Mouse (Mus musculus) midbrain, embryonic 12.5 days (tissue): ENCODE results near the gene Pld5. TPM values are rescaled to one million over a fixed set of nuclear protein-coding genes. Genes with fewer than 3 reads are reported as not detected.

ENCODE experiments used
- ATAC-seq: fragments of 200-750 bp; cut with Nextera tagmentation; 2 replicates; pipeline ENCODE4 v1.8.0; 2017; ENCODE audit warnings: low read depth, moderate TSS enrichment, moderate library complexity; ENCODE audit not compliant: low FRiP score
- H3K27ac ChIP-seq: fragments of 300-500 bp; sonication (generic); replicated peaks from 2 replicates; pipeline ENCODE4 v1.5.1; 2016; ENCODE audit warnings: mild to moderate bottlenecking
- H3K27me3 ChIP-seq: fragments of 300-500 bp; sonication (generic); 2 replicates; pipeline ENCODE4 v1.6.1; 2016; ENCODE audit warnings: mild to moderate bottlenecking
- H3K36me3 ChIP-seq: fragments of 300-500 bp; sonication (generic); 2 replicates; pipeline ENCODE4 v1.6.1; 2016
- H3K4me1 ChIP-seq: fragments of 300-500 bp; sonication (generic); 2 replicates; pipeline ENCODE4 v1.6.1; 2016
- H3K4me2 ChIP-seq: fragments of 300-500 bp; sonication (generic); replicated peaks from 2 replicates; pipeline ENCODE4 v1.6.1; 2016; ENCODE audit warnings: mild to moderate bottlenecking, moderate library complexity
- H3K4me3 ChIP-seq: fragments of 300-500 bp; sonication (generic); 2 replicates; pipeline ENCODE4 v1.5.1; 2016; ENCODE audit warnings: mild to moderate bottlenecking
- H3K9ac ChIP-seq: fragments of 300-500 bp; sonication (generic); replicated peaks from 2 replicates; pipeline ENCODE4 v1.6.1; 2016; ENCODE audit warnings: mild to moderate bottlenecking, moderate library complexity
- H3K9me3 ChIP-seq: fragments of 300-500 bp; sonication (generic); 2 replicates; pipeline ENCODE4 v1.6.1; 2016; ENCODE audit warnings: mild to moderate bottlenecking
- WGBS: fragments of 180-500 bp; shearing (Covaris S2); methylation state at CpG from one replicate; pipeline ENCODE4 v1.1.7; 2016; 5-methylcytosine and 5-hydroxymethylcytosine counted together
- polyA plus RNA-seq: library from polyadenylated mRNA; unstranded; fragments of >200 nt; fragmentation: Nextera tagmentation; extraction: Ambion mirVana; gene quantifications from 2 replicates; pipeline ENCODE4 v1.2.1, GENCODE M21; 2016

Gene Pld5
- polyA plus RNA-seq, 1 experiment from 2014 or later, result 2.2 TPM

DNA sequence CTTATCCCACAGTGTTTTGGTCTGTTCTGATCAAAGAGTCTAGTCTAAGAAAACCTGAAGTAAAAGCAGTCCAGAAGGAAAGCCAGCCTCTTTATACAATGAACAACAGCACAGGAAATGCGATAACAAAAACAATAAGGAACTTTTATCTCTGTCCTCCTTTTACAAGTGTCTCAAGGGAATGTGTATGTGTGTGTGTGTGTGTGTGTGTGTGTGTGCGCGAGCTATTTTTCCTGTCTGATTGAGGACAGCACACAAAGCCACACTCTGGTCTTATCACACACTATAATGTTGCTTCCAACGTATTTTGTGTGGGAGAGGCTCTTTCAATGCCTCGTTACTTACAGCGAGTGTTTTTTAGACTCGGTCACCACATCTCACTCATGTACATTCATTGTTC, 196.7 kb downstream of the Pld5 start:
- no peaks in the 10 kb centered on the region for H3K27me3 ChIP-seq
- no peak overlapping the region for H3K27ac ChIP-seq
- no peak overlapping the region for H3K4me2 ChIP-seq
- no peaks in the 10 kb centered on the region for H3K36me3 ChIP-seq
- no peak overlapping the region for H3K4me3 ChIP-seq
- H3K9me3 ChIP-seq, result no peaks in the 10 kb centered on the region
- no peak overlapping the region for H3K9ac ChIP-seq
- WGBS, result 92% methylated on average over 7 of the region's 7 CpGs
- H3K4me1 ChIP-seq, result peaks cover 15% of the 10 kb centered on the region; the same call in 1 of the 2 replicates
- ATAC-seq, result no peak

DNA sequence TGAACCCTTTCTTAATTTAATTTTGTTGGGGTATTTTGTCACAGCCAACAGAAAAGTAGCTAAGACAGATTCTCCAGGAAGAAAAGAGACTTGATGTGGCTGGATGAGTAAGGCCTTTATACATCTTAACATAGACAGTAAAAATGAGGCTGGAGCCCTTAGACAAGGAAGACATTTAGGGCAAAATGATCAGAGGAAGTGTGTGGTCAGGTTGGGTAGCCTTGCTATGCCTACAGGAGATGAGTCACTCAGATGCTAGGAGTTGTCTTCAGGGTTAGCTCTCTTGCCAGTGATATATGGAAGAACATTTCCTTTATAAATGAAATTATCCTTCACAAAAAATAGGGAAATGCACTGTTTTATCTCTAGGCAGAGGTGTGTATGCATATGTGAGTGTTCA, 198.3 kb downstream of the Pld5 start:
- H3K9me3 ChIP-seq, result no peaks in the 10 kb centered on the region
- no peak for ATAC-seq
- H3K27ac ChIP-seq, result no peak overlapping the region
- no peak overlapping the region for H3K4me2 ChIP-seq
- no peak overlapping the region for H3K9ac ChIP-seq
- H3K36me3 ChIP-seq, result no peaks in the 10 kb centered on the region
- no peaks in the 10 kb centered on the region for H3K27me3 ChIP-seq
- no peak overlapping the region for H3K4me3 ChIP-seq
- peaks cover 13% of the 10 kb centered on the region; the same call in 1 of the 2 replicates for H3K4me1 ChIP-seq

DNA sequence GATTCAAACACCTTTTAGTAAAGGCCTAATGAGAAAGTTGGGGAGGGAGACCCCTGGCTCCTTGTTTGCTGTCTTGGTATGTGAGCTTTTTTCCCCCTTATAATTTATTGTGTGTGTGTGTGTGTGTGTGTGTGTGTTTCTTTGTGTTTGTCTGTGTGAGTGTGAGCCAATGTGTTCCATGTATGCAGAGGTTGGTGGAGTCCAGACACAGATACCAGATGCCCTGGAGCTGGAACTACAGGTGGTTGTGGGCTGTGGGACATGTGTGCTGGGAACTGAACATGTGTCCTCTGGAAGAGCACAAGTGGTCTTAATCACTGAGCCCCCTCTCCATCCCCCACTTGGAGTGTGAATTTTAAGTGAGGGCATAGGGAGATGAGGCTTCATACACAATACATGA, 199.3 kb downstream of the Pld5 start:
- no peak overlapping the region for H3K27ac ChIP-seq
- no peak for ATAC-seq

DNA sequence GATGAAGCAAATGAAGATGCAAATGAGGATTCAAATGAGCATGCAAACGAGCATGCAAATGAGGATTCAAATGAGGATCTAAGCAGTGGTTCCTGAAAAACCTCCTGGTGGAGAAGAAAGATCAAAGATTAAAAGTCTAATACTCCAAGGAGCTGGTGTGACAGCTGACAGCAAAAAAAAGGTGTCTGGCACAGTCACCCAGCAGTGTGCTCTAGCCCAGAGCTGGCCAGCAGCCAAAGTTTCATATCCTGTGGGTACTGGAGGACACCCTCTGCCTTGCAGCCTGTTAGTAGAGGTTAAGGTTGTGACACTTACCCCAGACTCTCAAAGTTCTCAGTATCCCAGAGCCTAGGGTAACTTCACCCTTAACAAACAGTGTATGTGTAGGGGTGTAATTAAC, 199.7 kb downstream of the Pld5 start:
- Histone ChIP-seq H3K36me3 (no peaks in the 10 kb centered on the region), H3K4me1 (peaks cover 11% of the 10 kb centered on the region; the same call in 1 of the 2 replicates), H3K27me3 (no peaks in the 10 kb centered on the region), H3K27ac (no peak overlapping the region), H3K4me3 (no peak overlapping the region), H3K9ac (no peak overlapping the region), H3K4me2 (no peak overlapping the region), H3K9me3 (no peaks in the 10 kb centered on the region)
- WGBS, result 65% methylated on average over 1 of the region's 1 CpGs
- ATAC-seq, result peak; percentile 67; the same call in 1 of the 2 replicates

More for the DNA sequence above, 199.3 kb downstream of the Pld5 start:
- H3K4me1 ChIP-seq, result peaks cover 11% of the 10 kb centered on the region; the same call in 1 of the 2 replicates
- no peak overlapping the region for H3K4me3 ChIP-seq
- no peak overlapping the region for H3K9ac ChIP-seq
- H3K4me2 ChIP-seq, result no peak overlapping the region
- H3K9me3 ChIP-seq, result no peaks in the 10 kb centered on the region
- no peaks in the 10 kb centered on the region for H3K27me3 ChIP-seq
- H3K36me3 ChIP-seq, result no peaks in the 10 kb centered on the region

DNA sequence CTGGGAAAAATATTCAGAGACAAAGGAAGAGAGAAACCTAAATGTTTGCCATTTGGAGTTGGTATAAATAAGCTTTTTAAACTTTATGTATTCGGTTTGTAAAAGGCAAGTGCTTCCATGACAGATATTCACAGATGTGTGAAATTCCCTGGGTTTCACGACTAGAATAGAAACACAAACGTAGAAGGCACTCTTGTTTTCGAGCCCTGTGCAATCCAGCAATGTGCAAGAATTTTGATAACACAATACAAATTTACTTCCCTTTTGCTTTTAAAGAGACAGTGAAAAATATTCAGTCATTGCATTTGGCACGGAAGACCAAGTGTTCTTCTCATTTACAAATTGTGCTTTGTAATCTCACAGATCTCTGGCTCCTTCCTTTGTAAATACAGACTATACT, 200.6 kb downstream of the Pld5 start:
- Histone ChIP-seq H3K9ac (no peak overlapping the region), H3K36me3 (no peaks in the 10 kb centered on the region), H3K4me2 (no peak overlapping the region), H3K4me1 (peaks cover 11% of the 10 kb centered on the region; the same call in 1 of the 2 replicates), H3K27me3 (no peaks in the 10 kb centered on the region), H3K27ac (no peak overlapping the region), H3K9me3 (no peaks in the 10 kb centered on the region), H3K4me3 (no peak overlapping the region)
- 84% methylated on average over 5 of the region's 5 CpGs for WGBS
- no peak for ATAC-seq

DNA sequence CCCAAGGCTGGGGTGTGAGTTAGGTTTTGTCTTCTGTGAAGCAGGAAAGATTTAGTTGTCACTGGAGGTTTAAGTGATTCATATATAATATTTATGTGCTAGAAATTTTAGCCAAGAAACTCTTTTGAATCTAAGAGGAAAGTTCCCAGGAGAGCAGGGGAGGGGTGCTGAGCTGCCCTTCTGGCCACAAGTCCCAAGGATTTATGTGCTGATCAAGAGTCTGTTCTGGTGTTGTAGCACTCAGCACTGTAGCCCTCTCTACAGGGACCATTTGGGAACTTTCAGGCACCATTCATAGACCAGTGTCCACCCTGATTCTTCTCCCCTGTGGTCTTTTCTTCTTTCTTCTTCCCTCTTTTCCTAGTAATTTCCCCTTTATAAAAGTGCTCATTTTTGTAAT, 209.8 kb downstream of the Pld5 start:
- H3K9me3 ChIP-seq, result no peaks in the 10 kb centered on the region; the same call in 1 of the 2 replicates
- no peak for ATAC-seq

DNA sequence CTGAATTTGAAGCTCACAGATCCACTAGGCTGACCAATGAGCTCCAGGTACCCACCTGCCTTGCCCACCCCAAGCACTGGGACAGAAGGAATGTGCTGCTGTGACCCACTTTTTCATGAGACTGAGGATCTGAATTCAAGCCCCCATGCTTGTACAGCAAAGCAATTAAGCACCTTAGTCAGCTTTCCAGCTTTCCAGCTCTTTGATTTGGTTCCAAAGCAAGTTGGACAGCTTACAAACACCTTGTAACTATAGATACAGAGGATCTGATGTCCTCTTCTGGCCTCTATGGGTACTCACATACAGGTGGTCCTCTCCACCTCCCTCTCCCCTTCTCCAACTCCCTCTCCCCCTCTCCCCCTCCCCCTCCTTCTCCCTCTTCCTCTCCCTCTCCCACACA, 210.6 kb downstream of the Pld5 start:
- H3K4me3 ChIP-seq, result no peak overlapping the region
- no peak for ATAC-seq
- H3K27me3 ChIP-seq, result no peaks in the 10 kb centered on the region
- H3K4me1 ChIP-seq, result no peaks in the 10 kb centered on the region
- H3K4me2 ChIP-seq, result no peak overlapping the region
- H3K36me3 ChIP-seq, result no peaks in the 10 kb centered on the region
- H3K9ac ChIP-seq, result no peak overlapping the region
- H3K27ac ChIP-seq, result no peak overlapping the region
- no peaks in the 10 kb centered on the region; the same call in 1 of the 2 replicates for H3K9me3 ChIP-seq

More for the DNA sequence above, 209.8 kb downstream of the Pld5 start:
- Histone ChIP-seq H3K4me1 (no peaks in the 10 kb centered on the region), H3K4me3 (no peak overlapping the region), H3K9ac (no peak overlapping the region), H3K27me3 (no peaks in the 10 kb centered on the region), H3K4me2 (no peak overlapping the region), H3K36me3 (no peaks in the 10 kb centered on the region), H3K27ac (no peak overlapping the region)

DNA sequence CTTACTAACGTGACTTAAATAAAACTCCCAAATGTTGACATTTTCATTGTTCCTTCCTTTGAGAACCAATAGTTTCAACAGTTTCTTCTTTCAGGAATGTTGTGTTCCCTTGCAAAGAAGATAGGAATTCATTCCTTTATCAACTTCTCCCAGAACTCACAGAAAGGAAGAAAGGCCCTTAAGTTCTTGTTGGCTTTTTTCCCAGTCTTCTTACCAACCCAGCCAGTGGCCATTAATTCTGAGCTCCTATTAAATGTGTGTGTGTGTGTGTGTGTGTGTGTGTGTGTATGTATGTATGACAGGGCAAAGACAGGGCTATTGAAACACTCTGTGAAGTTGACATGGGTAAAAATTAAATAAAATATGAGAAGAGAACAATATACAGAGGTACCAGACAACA, 221.5 kb downstream of the Pld5 start:
- WGBS, result 68% methylated on average over 1 of the region's 1 CpGs
- Histone ChIP-seq H3K4me1 (no peaks in the 10 kb centered on the region), H3K9me3 (no peaks in the 10 kb centered on the region), H3K36me3 (no peaks in the 10 kb centered on the region), H3K4me2 (no peak overlapping the region), H3K9ac (no peak overlapping the region), H3K27ac (no peak overlapping the region), H3K27me3 (no peaks in the 10 kb centered on the region), H3K4me3 (no peak overlapping the region)
- ATAC-seq, result no peak

DNA sequence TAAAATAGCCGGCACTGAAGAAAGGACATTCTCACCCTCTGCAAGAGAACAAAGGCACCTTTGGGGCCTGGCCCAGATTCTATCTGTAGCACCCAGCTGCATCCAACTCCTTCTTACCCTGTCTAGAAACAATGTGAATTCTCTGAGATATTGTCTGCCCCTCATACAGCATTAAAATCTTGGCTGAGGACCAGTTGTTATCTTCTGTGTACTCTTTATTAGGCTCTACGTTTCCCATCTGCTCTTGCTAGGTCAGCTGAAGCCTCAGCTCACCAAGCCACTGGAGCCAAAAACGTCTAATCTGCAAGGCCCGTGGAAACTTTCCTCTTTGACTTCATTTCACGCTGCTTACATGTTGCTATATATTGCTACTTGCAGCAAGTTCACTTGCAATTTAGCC, 228.1 kb downstream of the Pld5 start:
- ATAC-seq, result no peak
- WGBS, result 85% methylated on average over 5 of the region's 5 CpGs
- H3K36me3 ChIP-seq, result no peaks in the 10 kb centered on the region

DNA sequence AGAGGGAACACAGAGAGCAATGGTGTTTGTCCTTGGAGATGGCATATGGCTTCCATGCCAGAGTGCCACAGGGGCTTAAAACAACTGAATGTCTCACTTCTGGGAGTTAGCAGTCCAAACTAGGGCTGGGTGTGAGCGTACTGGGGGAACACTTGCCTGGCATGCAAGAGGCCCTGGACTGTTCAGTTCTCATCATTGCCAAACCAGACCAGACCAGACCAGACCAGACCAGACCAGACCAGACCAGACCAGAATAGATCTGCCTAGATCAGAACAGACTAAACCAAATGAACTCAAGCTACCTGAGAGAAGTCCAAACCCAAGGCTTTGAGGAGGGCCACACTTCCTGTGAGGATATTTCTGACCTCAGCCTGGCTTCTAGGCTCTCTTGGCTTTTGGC, 228.7 kb downstream of the Pld5 start:
- no peak overlapping the region for H3K4me2 ChIP-seq
- no peak for ATAC-seq
- 76% methylated on average over 1 of the region's 1 CpGs for WGBS
- no peaks in the 10 kb centered on the region for H3K36me3 ChIP-seq
- no peak overlapping the region for H3K4me3 ChIP-seq
- H3K9ac ChIP-seq, result no peak overlapping the region
- H3K4me1 ChIP-seq, result no peaks in the 10 kb centered on the region
- no peaks in the 10 kb centered on the region for H3K27me3 ChIP-seq
- no peak overlapping the region for H3K27ac ChIP-seq
- H3K9me3 ChIP-seq, result no peaks in the 10 kb centered on the region

More for the DNA sequence above, 228.1 kb downstream of the Pld5 start:
- Histone ChIP-seq H3K27me3 (no peaks in the 10 kb centered on the region), H3K4me2 (no peak overlapping the region), H3K27ac (no peak overlapping the region), H3K9me3 (no peaks in the 10 kb centered on the region), H3K9ac (no peak overlapping the region), H3K4me1 (no peaks in the 10 kb centered on the region), H3K4me3 (no peak overlapping the region)

DNA sequence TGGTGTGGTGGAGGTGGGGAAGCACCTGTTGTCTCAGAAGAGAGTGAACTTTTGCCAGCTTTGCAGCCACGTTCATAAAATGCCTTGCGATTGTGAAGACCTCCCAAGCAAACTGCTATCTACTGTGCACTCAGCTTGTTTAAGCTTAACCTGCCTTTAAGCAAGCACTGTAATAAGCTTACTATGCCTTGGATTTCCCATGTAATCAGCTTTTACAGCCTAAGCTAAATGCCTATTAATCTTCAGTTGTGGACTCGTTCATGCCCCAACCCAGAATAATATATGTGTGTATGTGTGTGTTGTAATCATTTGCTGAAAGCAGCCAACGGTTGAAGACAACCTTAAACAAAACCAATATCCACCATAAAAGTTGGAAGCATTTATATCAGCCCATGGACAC, 232.1 kb downstream of the Pld5 start:
- 82% methylated on average over 4 of the region's 4 CpGs for WGBS
- no peaks in the 10 kb centered on the region for H3K4me1 ChIP-seq
- H3K27me3 ChIP-seq, result no peaks in the 10 kb centered on the region
- H3K36me3 ChIP-seq, result no peaks in the 10 kb centered on the region
- no peaks in the 10 kb centered on the region for H3K9me3 ChIP-seq
- no peak overlapping the region for H3K9ac ChIP-seq
- no peak overlapping the region for H3K27ac ChIP-seq
- no peak for ATAC-seq
- no peak overlapping the region for H3K4me3 ChIP-seq
- no peak overlapping the region for H3K4me2 ChIP-seq

DNA sequence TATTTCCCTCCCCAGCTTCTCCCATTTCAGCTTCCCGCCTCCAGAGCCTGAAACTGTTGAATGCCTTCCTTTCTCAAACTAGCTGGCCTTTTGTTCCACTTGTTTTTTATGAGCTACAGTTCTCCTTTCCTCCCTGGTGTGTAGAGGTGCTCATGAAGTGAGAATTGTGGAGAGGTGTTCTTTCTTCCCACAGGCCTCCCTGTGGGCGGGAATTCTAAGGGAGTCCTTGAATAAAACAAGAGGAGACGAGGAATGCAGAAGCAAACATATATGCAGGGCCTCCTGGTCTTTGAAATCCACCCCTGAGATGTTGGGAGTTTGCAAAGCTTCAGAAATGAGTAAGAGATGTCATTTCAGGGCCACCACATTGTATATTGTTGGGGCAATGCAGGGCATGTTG, 235.2 kb downstream of the Pld5 start:
- Histone ChIP-seq H3K4me1 (no peaks in the 10 kb centered on the region), H3K9me3 (no peaks in the 10 kb centered on the region), H3K27ac (no peak overlapping the region), H3K4me2 (no peak overlapping the region), H3K36me3 (no peaks in the 10 kb centered on the region), H3K9ac (no peak overlapping the region), H3K4me3 (no peak overlapping the region), H3K27me3 (no peaks in the 10 kb centered on the region)
- no peak for ATAC-seq
- WGBS, result 54% methylated on average over 3 of the region's 3 CpGs

DNA sequence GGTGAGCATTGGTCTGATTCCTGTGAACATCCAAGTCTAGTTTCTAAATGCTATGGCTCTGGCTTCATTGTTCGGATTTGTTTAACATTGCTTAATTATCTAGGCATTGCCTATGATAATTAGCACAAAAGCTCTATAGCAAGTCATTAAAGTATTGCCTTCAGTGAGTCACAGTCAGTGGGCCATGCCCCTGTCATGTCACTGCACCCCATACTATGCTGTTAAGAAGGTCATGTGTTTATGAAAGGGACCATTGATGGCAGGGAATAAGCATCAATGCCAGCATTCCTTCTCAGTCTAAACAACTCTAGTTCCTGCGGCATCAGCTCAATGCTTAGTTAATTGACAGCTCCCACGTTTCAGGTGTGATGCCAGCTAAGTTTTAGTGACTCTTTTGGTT, 239.1 kb downstream of the Pld5 start:
- Histone ChIP-seq H3K4me1 (no peaks in the 10 kb centered on the region), H3K9me3 (no peaks in the 10 kb centered on the region), H3K27ac (no peak overlapping the region), H3K4me2 (no peak overlapping the region), H3K36me3 (no peaks in the 10 kb centered on the region), H3K27me3 (no peaks in the 10 kb centered on the region), H3K4me3 (no peak overlapping the region), H3K9ac (no peak overlapping the region)
- ATAC-seq, result no peak
- WGBS, result 67% methylated on average over 3 of the region's 3 CpGs
